Mouse (Mus musculus) kidney, adult 2 months (tissue): Measurements from ENCODE around the gene H2afy2.

Source experiments
- CTCF ChIP-seq: fragments of 200-500 bp; conservative IDR thresholded peaks from 2 replicates; pipeline ENCODE4 v1.5.1; 2011; ENCODE audit warnings: low read depth, mild to moderate bottlenecking, control low read depth, low read length, moderate library complexity, mixed read lengths; ENCODE audit not compliant: insufficient read depth, insufficient read length
- POLR2A ChIP-seq: fragments of 200-500 bp; IDR thresholded peaks from one replicate; pipeline ENCODE4 v1.6.1; 2011; ENCODE audit warnings: low read depth, low read length, control low read depth

- no peak for TF ChIP-seq CTCF
- TF ChIP-seq POLR2A: no peak
Observed at GRCm38 (mm10) chr10:61695703-61696559, 88.0 kb downstream of the H2afy2 start.
